8 mouse cellular contexts compared by ENCODE assay signal in genomic region chr15:79804352-79805071, GRCm38 (mm10). TPM values are rescaled to one million over a fixed set of nuclear protein-coding genes. Genes with fewer than 3 reads are reported as not detected.
A peak's percentile ranks its signal among the peaks of the same experiment; 100 is the strongest.
DNase-seq lines count a peak whose midpoint lies in the region; ATAC-seq and TF ChIP-seq lines count a peak whose summit lies in the region.

Gene Nptxr, minus strand, starts transcription at chr15:79804766.

- H3K4me2 ChIP-seq in heart, embryonic 13.5 days: peak within 1 kb of the TSS; percentile 90

- H3K9ac ChIP-seq in heart, embryonic 13.5 days: peak within 1 kb of the TSS; percentile 81

- peak within 1 kb of the TSS; percentile 69 for H3K4me3 ChIP-seq in heart, embryonic 13.5 days
- peak within 1 kb of the TSS; percentile 59 for H3K4me3 ChIP-seq in lung, adult 2 months (replicated peaks; ENCODE audit: extremely low read depth, low read depth, low read length)

- H3K4me1 ChIP-seq in heart, embryonic 13.5 days: peaks cover 15% of the 10 kb centered on the region
- no peaks in the 10 kb centered on the region; the same call in 1 of the 2 replicates for H3K4me1 ChIP-seq in lung, adult 2 months (ENCODE audit: control insufficient read depth, insufficient read depth, low read length)

- TF ChIP-seq POLR2A in lung, adult 2 months (IDR thresholded peaks at IDR 0.05; ENCODE audit: borderline replicate concordance, extremely low read depth, low read depth, low read length): no peak

- no peak for TF ChIP-seq CTCF in lung, adult 2 months (IDR thresholded peaks at IDR 0.05; ENCODE audit: insufficient read depth, low read length)

- H3K36me3 ChIP-seq in heart, embryonic 13.5 days: no peaks in the 10 kb centered on the region

- under 1% methylated on average over 64 of the region's 91 CpGs for WGBS in heart, embryonic 13.5 days
- 1% methylated on average over 83 of the region's 91 CpGs for WGBS in lung, adult 2 months

- peak; percentile 86 for DNase-seq in 3134 (ENCODE audit: extremely low read depth, insufficient read length, low spot score)
- peak; percentile 81 for DNase-seq in NIH3T3 (ENCODE audit: low read depth)
- DNase-seq in embryo, embryonic 11 days: peak; percentile 77
- peak; percentile 13 to 70 for DNase-seq in kidney, postnatal 36 days
- DNase-seq in lung, adult 2 months: peak; percentile 57
- DNase-seq in retina, embryonic 14.5 days (ENCODE audit: low spot score): peak; percentile 71
- DNase-seq in spleen, postnatal 14 days (ENCODE audit: low spot score in 2 of 2): no peak

- peak; percentile 40; the same call in 1 of the 2 replicates for ATAC-seq in heart, embryonic 13.5 days (ENCODE audit: extremely low read depth, insufficient number of reproducible peaks, low FRiP score, low TSS enrichment)

- no peak within 1 kb of the TSS for H3K27ac ChIP-seq in heart, embryonic 13.5 days (replicated peaks)

- no peaks in the 10 kb centered on the region for H3K9me3 ChIP-seq in heart, embryonic 13.5 days

- H3K27me3 ChIP-seq in heart, embryonic 13.5 days (replicated peaks): peaks cover 99% of the 10 kb centered on the region

RNA-seq across cellular contexts. Expression of gene Nptxr, which starts in this region (rescaled TPM):
- polyA plus RNA-seq in heart, embryonic 13.5 days (2015; fragmentation: Nextera tagmentation; extraction: Ambion mirVana): 1.6 and 1.7 TPM in 2 replicates
- polyA plus RNA-seq in lung, adult 2 months (2012; rRNA removed): 3.1 and 3.7 TPM in 2 replicates

Comparison
In these comparisons a context has a peak if more than half of its experiments do, and no peak if none do; other contexts are left out.
1. DNase-seq: peak in 3134 (single experiment), NIH3T3 (single experiment), embryo, embryonic 11 days (single experiment), kidney, postnatal 36 days (2 of 2), lung, adult 2 months (single experiment) and retina, embryonic 14.5 days (single experiment); none in spleen, postnatal 14 days (0 of 2).